Mouse (Mus musculus) limb, embryonic 15.5 days (tissue): Measurements from ENCODE around the gene Arl4d. TPM values are rescaled to one million over a fixed set of nuclear protein-coding genes. Genes with fewer than 3 reads are reported as not detected.
"Not testable (repeated sequence)": the region's sequence is repeated elsewhere in the genome, so short reads cannot be mapped to it uniquely, and the experiment has no call there.

Source experiments
- ATAC-seq: fragments of 200-750 bp; cut with Nextera tagmentation; 2 replicates; pipeline ENCODE4 v1.8.0; 2017; ENCODE audit warnings: low read depth, moderate TSS enrichment; ENCODE audit not compliant: insufficient number of reproducible peaks, low FRiP score, low TSS enrichment
- H3K27ac ChIP-seq: fragments of 300-500 bp; sonication (generic); 2 replicates; pipeline ENCODE4 v1.5.1; 2015; ENCODE audit warnings: moderate library complexity, mild to moderate bottlenecking, inconsistent platforms
- H3K27me3 ChIP-seq: fragments of 300-500 bp; sonication (generic); 2 replicates; pipeline ENCODE4 v1.6.1; 2015; ENCODE audit warnings: inconsistent platforms
- H3K36me3 ChIP-seq: fragments of 300-500 bp; sonication (generic); 2 replicates; pipeline ENCODE4 v1.6.1; 2015; ENCODE audit warnings: inconsistent platforms
- H3K4me1 ChIP-seq: fragments of 300-500 bp; sonication (generic); 2 replicates; pipeline ENCODE4 v1.6.1; 2015; ENCODE audit warnings: inconsistent platforms
- H3K4me2 ChIP-seq: fragments of 300-500 bp; sonication (generic); 2 replicates; pipeline ENCODE4 v1.6.1; 2015; ENCODE audit warnings: mild to moderate bottlenecking, inconsistent platforms
- H3K4me3 ChIP-seq: fragments of 300-500 bp; sonication (generic); 2 replicates; pipeline ENCODE4 v1.5.1; 2015; ENCODE audit warnings: mild to moderate bottlenecking, inconsistent platforms
- H3K9ac ChIP-seq: fragments of 300-500 bp; sonication (generic); 2 replicates; pipeline ENCODE4 v1.6.1; 2015; ENCODE audit warnings: inconsistent platforms
- H3K9me3 ChIP-seq: fragments of 300-500 bp; sonication (generic); 2 replicates; pipeline ENCODE4 v1.6.1; 2016; ENCODE audit warnings: inconsistent platforms
- WGBS: fragments of 180-500 bp; shearing (Covaris S2); methylation state at CpG from one replicate; pipeline ENCODE4 v1.1.7; 2015; 5-methylcytosine and 5-hydroxymethylcytosine counted together
- polyA plus RNA-seq: library from polyadenylated mRNA; unstranded; fragments of >200 nt; fragmentation: Nextera tagmentation; extraction: Ambion mirVana; gene quantifications from 2 replicates; pipeline ENCODE4 v1.2.1, GENCODE M21; 2015

Arl4d gene
- polyA plus RNA-seq, 1 experiment from 2014 or later = 6.1 TPM

DNA sequence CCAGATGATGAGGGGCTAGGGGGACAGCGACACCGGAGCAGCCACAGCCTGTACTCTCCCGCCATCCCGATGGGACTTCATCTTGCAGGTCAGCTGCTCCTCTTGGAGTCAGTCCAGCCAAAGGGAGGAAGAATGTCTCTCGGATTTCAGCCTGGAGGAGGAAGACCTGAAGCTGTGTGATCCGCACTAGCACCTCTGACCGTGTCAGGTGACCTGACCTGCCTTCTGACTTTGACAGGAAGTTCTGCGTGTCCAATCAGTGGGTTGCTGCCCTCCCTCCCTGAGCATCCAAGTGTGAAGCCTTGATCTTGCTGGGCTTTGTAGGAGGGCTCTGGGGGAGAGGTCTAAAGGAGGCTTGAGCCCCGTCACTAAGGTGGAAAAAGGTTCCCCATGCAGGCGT, 29.7 kb upstream of the Arl4d start:
- WGBS = 76% methylated on average over 10 of the region's 10 CpGs
- Histone ChIP-seq H3K9me3 (no peaks in the 10 kb centered on the region), H3K27me3 (no peaks in the 10 kb centered on the region), H3K9ac (no peak overlapping the region), H3K4me2 (no peak overlapping the region), H3K27ac (no peak overlapping the region), H3K4me3 (no peak overlapping the region), H3K36me3 (peaks cover 26% of the 10 kb centered on the region), H3K4me1 (no peaks in the 10 kb centered on the region)
- ATAC-seq = no peak

DNA sequence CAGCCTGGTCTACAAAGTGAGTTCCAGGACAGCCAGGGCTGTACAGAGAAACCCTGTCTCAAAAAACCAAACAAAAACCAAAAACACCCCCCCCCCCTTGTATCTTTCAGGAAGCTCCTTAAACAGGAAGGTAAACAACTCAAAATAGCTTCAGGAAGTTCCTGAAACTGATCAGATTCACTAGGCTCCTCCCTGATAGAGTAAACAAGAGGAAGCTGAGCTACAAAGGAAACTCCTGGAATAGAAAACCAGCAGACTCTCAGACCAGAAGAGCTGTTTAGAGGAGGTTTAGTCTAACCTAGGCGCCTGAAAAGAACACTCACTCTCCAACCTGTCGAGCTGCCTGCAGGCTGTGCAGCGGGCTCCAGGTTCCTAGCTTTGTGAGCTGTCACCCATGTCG, 25.6 kb upstream of the Arl4d start:
- H3K27ac ChIP-seq = no peak overlapping the region
- 90% methylated on average over 4 of the region's 4 CpGs for WGBS
- H3K9ac ChIP-seq = no peak overlapping the region
- no peak for ATAC-seq
- no peak overlapping the region for H3K4me2 ChIP-seq
- no peaks in the 10 kb centered on the region for H3K27me3 ChIP-seq
- H3K36me3 ChIP-seq = peaks cover 12% of the 10 kb centered on the region
- no peak overlapping the region for H3K4me3 ChIP-seq
- H3K4me1 ChIP-seq = 0 out of 2 replicates have a peak, but pooled peaks cover 2% of the 10 kb centered on the region
- no peaks in the 10 kb centered on the region for H3K9me3 ChIP-seq

DNA sequence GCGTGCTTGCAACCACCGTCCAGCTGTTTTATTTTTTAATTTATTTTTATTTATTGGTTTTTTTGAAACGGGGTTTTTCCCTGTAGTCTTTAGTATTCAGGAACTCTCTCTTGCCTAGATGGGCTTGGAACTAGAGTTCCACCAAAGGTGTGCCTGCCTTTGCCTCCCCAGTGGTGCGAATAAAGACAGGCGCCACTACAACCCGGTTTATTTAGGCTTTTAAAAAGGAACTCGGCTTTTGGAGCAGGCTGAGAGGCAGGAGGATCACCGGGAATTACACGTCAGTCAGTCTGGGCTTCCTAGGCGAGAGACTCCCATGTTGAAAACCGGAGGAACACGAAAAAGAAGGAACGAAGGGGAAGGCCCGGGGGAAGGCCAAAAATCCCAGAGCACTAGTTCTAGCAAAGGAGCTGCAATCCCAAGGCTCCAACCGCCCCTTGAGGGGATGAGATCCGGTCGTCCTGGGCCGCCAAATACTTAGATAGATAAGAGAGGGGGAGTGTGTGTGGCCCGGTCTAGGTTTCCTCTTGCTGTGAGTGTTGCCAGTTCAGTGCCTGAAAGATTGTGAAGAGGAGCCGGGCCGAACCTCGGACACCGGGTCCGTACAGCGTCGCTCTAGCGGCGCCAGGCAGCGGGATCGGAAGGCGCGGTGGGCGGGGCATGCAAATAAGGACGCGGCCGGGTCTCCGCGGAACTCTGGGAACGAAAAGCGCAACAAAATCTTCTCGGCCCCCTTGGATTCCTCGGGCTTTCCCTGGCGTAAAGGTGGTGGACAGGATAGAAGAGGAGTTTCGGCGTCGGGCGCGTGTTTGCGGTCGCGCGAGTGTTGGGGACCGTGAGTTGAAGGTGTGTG, 24.3 kb upstream of the Arl4d start:
- not testable (repeated sequence) for H3K27me3 ChIP-seq, H3K36me3 ChIP-seq, H3K9me3 ChIP-seq, H3K4me1 ChIP-seq, H3K9ac ChIP-seq
- peak overlapping the region; percentile 41 for H3K4me3 ChIP-seq
- peak overlapping the region; percentile 85 for H3K27ac ChIP-seq
- 4% methylated on average over 53 of the region's 53 CpGs for WGBS
- ATAC-seq = peak; percentile 66
- H3K4me2 ChIP-seq = peak overlapping the region; percentile 45

DNA sequence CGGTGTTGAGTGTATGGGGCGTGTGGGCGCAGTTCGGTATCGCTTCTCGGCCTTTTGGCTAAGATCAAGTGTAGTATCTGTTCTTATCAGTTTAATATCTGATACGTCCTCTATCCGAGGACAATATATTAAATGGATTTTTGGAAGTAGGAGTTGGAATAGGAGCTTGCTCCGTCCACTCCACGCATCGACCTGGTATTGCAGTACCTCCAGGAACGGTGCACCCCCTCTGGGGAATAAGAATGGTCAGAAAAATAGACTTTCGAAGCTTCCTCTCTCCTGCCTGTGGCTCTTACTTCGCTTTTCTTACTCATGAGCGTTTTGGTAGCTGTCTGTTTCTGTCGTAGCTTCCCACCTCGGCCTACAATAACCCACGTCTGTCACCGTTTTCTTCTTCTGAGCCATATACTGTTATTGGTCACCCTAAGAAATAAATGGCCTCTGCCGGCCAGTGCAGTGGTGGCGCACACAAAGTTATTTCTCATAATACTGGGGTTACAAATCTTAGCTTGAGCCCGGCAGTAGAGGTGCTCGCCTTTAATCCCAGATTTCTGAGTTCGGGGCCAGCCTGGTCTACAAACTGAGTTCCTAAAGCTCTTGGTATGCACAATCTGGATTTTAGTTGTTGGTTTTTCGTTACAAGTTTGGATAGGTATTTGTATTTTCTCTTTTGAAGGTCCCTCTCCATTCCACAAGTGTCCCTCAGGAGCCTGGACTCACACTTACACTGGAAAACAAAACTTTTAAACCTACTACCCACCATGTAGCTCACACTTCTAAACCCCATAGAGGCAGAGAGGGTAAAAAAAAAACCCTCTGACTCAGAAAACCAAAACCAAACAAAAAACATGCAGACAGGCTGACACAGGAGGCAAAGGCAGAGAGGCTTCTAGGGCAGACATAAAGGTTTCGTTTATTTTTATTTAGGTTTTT, 23.4 kb upstream of the Arl4d start:
- H3K9me3 ChIP-seq, H3K4me1 ChIP-seq, H3K36me3 ChIP-seq, H3K9ac ChIP-seq, H3K4me3 ChIP-seq, H3K27me3 ChIP-seq: not testable (repeated sequence)
- peak overlapping the region; percentile 85 for H3K27ac ChIP-seq
- ATAC-seq = peak; percentile 85
- peak overlapping the region; percentile 45; the same call in 1 of the 2 replicates for H3K4me2 ChIP-seq
- WGBS = 6% methylated on average over 14 of the region's 26 CpGs

DNA sequence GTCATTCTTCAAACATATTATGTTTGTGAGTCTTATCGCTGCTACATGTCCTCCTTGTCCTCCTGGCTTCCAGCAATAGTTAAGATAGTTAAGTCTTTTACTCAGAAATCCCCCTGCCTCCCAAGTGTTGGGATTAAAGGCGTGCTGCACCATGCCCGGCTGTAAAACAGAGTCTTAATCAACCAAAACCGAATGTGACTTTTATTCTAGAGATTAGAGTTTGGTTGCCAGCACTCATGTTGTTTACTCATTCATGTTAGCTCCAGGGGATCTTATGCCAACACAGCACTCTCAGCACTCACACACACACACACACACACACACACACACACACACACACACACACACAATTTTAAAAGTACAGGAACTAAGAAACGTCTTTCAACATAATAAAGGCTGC, 22.4 kb upstream of the Arl4d start:
- Histone ChIP-seq H3K27me3 (no peaks in the 10 kb centered on the region), H3K4me2 (no peak overlapping the region), H3K9me3 (no peaks in the 10 kb centered on the region), H3K9ac (no peak overlapping the region), H3K4me1 (0 out of 2 replicates have a peak, but pooled peaks cover 2% of the 10 kb centered on the region), H3K27ac (peak overlapping the region; percentile 74), H3K36me3 (no peaks in the 10 kb centered on the region), H3K4me3 (no peak overlapping the region)
- 44% methylated on average over 5 of the region's 5 CpGs for WGBS
- ATAC-seq = no peak

DNA sequence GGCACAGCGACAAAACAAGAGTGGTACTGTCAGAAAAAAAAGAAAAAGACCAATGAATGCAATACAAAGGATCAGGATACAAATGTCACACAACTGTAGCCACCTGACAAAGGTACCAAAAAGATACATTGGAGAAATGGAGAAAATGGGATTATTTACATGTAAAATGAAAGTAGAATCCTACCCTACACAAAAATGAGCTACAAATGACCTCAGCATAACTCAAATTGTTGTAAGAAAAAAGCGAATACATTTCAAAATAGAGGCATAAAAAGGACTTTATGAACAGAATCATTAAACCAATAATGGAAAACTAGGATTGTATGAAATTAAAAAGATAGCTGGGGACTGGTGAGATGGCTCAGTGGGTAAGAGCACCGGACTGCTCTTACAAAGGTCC, 20.8 kb upstream of the Arl4d start:
- WGBS = 55% methylated on average over 3 of the region's 3 CpGs
- Histone ChIP-seq H3K9ac (no peak overlapping the region), H3K4me2 (no peak overlapping the region), H3K4me3 (no peak overlapping the region), H3K9me3 (no peaks in the 10 kb centered on the region), H3K27me3 (no peaks in the 10 kb centered on the region), H3K4me1 (0 out of 2 replicates have a peak, but pooled peaks cover 2% of the 10 kb centered on the region), H3K36me3 (no peaks in the 10 kb centered on the region), H3K27ac (peak overlapping the region; percentile 54; the same call in 1 of the 2 replicates)
- ATAC-seq = no peak

DNA sequence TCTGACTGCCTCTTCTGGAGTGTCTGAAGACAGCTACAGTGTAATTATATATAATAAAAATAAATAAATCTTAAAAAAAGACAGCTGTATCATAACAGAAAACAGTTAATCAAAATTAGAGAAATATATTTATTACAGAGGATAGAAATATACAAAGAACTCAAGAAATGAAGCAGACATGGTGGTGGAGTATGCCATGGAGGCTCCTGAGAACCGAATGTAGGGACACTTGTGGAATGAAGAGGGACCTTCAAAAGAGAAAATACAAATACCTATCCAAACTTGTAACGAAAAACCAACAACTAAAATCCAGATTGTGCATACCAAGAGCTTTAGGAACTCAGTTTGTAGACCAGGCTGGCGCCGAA, 20.3 kb upstream of the Arl4d start:
- H3K4me3 ChIP-seq, H3K36me3 ChIP-seq, H3K9me3 ChIP-seq, H3K4me2 ChIP-seq, H3K9ac ChIP-seq, H3K4me1 ChIP-seq, ATAC-seq, H3K27me3 ChIP-seq: not testable (repeated sequence)
- 0% methylated on average over 4 of the region's 4 CpGs for WGBS
- H3K27ac ChIP-seq = peak overlapping the region; percentile 54; the same call in 1 of the 2 replicates

DNA sequence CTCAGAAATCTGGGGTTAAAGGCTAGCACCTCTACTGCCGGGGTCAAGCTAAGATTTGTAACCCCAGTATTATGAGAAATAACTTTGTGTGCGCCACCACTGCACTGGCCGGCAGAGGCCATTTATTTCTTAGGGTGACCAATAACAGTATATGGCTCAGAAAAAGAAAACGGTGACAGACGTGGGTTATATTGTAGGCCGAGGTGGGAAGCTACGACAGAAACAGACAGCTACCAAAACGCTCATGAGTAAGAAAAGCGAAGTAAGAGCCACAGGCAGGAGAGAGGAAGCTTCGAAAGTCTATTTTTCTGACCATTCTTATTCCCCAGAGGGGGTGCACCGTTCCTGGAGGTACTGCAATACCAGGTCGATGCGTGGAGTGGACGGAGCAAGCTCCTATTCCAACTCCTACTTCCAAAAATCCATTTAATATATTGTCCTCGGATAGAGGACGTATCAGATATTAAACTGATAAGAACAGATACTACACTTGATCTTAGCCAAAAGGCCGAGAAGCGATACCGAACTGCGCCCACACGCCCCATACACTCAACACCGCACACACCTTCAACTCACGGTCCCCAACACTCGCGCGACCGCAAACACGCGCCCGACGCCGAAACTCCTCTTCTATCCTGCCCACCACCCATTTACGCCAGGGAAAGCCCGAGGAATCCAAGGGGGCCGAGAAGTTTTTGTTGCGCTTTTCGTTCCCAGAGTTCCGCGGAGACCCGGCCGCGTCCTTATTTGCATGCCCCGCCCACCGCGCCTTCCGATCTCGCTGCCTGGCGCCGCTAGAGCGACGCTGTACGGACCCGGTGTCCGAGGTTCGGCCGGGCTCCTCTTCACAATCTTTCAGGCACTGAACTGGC, 19.7 kb upstream of the Arl4d start:
- peak; percentile 84 for ATAC-seq
- H3K27me3 ChIP-seq, H3K4me1 ChIP-seq, H3K36me3 ChIP-seq, H3K9me3 ChIP-seq: not testable (repeated sequence)
- Histone ChIP-seq H3K4me3 (peak overlapping the region; percentile 39), H3K4me2 (peak overlapping the region; percentile 45), H3K9ac (peak overlapping the region; percentile 28), H3K27ac (peak overlapping the region; percentile 93)
- WGBS = 0% methylated on average over 44 of the region's 56 CpGs

DNA sequence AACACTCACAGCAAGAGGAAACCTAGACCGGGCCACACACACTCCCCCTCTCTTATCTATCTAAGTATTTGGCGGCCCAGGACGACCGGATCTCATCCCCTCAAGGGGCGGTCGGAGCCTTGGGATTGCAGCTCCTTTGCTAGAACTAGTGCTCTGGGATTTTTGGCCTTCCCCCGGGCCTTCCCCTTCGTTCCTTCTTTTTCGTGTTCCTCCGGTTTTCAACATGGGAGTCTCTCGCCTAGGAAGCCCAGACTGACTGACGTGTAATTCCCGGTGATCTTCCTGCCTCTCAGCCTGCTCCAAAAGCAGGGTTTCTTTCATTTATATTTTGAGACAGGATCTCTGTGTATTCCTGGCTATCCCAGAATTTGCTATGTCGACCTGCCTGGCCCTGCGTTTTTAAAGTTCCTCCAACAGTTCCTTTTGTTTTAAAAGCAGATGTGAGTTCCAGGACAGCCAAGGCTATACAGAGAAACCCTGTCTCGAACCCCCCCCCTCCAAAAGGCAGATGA, 19.0 kb upstream of the Arl4d start:
- Histone ChIP-seq H3K4me3 (peak overlapping the region; percentile 39), H3K27ac (peak overlapping the region; percentile 93), H3K4me2 (peak overlapping the region; percentile 45), H3K9ac (peak overlapping the region; percentile 28)
- ATAC-seq, H3K36me3 ChIP-seq, H3K9me3 ChIP-seq, H3K27me3 ChIP-seq, H3K4me1 ChIP-seq: not testable (repeated sequence)
- WGBS = 10% methylated on average over 16 of the region's 16 CpGs

DNA sequence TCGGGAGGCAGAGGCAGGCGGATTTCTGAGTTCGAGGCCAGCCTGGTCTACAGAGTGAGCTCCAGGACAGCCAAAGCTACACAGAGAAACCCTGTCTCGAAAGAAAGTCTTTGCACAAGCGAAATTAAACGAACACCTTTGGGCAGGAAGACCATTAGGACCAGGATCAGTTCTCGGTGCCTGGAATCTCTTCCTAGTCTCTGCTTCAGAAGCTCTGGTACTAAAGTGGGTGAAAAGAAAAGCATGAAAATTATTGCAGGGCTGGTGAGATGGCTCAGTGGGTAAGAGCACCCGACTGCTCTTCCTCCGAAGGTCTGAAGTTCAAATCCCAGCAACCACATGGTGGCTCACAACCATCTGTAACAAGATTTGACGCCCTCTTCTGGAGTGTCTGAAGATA, 18.2 kb upstream of the Arl4d start:
- not testable (repeated sequence) for H3K27me3 ChIP-seq, H3K4me2 ChIP-seq, H3K9me3 ChIP-seq, H3K9ac ChIP-seq, H3K4me3 ChIP-seq, ATAC-seq, H3K27ac ChIP-seq, H3K36me3 ChIP-seq, H3K4me1 ChIP-seq
- WGBS = 93% methylated on average over 10 of the region's 10 CpGs

DNA sequence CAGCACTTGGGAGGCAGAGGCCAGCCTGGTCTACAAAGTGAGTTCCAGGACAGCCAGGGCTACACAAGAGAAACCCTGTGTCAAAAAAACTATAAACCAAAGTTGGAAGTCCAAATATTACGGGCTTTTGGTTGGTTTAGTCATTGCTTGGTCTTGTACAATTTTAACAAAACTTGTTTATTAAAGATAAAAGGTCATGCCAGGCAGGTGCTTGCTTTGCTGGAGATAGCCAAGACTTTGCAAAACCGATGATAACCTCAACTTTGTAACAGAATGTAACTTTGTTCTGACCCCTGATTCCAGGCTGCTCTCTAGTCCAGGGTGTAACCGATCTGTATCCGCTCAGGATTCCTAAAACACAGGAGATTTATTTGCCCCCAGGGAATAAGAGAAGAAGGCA, 9.0 kb upstream of the Arl4d start:
- H3K4me1 ChIP-seq = peaks cover 5% of the 10 kb centered on the region; the same call in 1 of the 2 replicates
- no peak overlapping the region for H3K4me2 ChIP-seq
- no peak for ATAC-seq
- no peaks in the 10 kb centered on the region for H3K36me3 ChIP-seq
- no peak overlapping the region for H3K9ac ChIP-seq
- no peak overlapping the region for H3K27ac ChIP-seq
- no peak overlapping the region for H3K4me3 ChIP-seq
- 83% methylated on average over 4 of the region's 4 CpGs for WGBS
- H3K9me3 ChIP-seq = no peaks in the 10 kb centered on the region
- no peaks in the 10 kb centered on the region for H3K27me3 ChIP-seq
